Mouse (Mus musculus) MEL (cell line): Measurements from ENCODE around the gene Dnase2b. TPM values are rescaled to one million over a fixed set of nuclear protein-coding genes. Genes with fewer than 3 reads are reported as not detected.

Experiments
- DNase-seq: peaks from one replicate; pipeline ENCODE4 v3.0.0; 2011; ENCODE audit warnings: low read depth, low spot score
- H3K27ac ChIP-seq: 2 replicates; pipeline ENCODE4 v1.5.1; 2012; ENCODE audit warnings: low read depth, mild to moderate bottlenecking, control low read depth, low read length, moderate library complexity; ENCODE audit not compliant: control insufficient read depth
- H3K27me3 ChIP-seq, 2 experiments: fragments of 150-350 bp in 1 of 2; sonication (generic) in 1 of 2; 2 replicates each; pipeline ENCODE4 v1.6.1; 2012; ENCODE audit warnings: low read length in 2 of 2, mild to moderate bottlenecking in 2 of 2, improper control_type of control experiment in 1 of 2, moderate library complexity in 1 of 2; ENCODE audit not compliant: insufficient read depth in 2 of 2, control insufficient read depth in 1 of 2
- H3K36me3 ChIP-seq, 2 experiments: 2 replicates each; pipeline ENCODE4 v1.6.1; 2012 to 2014; ENCODE audit warnings: low read length in 2 of 2, improper control_type of control experiment in 1 of 2, inconsistent platforms in 1 of 2, mild to moderate bottlenecking in 1 of 2; ENCODE audit not compliant: insufficient read depth in 2 of 2, control insufficient read depth in 1 of 2
- H3K4me1 ChIP-seq, 2 experiments: fragments of 150-350 bp in 1 of 2; sonication (generic) in 1 of 2; 2 replicates each; pipeline ENCODE4 v1.6.1; 2012; ENCODE audit warnings: low read length in 2 of 2, improper control_type of control experiment in 1 of 2, mild to moderate bottlenecking in 1 of 2; ENCODE audit not compliant: insufficient read depth in 2 of 2, control insufficient read depth in 1 of 2
- H3K4me3 ChIP-seq, 2 experiments: fragments of 150-350 bp in 1 of 2; sonication (generic) in 1 of 2; 2 replicates each; pipeline ENCODE4 v1.5.1; 2012; ENCODE audit warnings: low read depth in 2 of 2, low read length in 2 of 2, mild to moderate bottlenecking in 2 of 2, moderate library complexity in 2 of 2, control low read depth in 1 of 2, improper control_type of control experiment in 1 of 2; ENCODE audit not compliant: control insufficient read depth in 1 of 2, insufficient read depth in 1 of 2
- H3K79me2 ChIP-seq: 2 replicates; pipeline ENCODE4 v1.6.1; 2012; ENCODE audit warnings: mild to moderate bottlenecking, low read length, moderate library complexity; ENCODE audit not compliant: control insufficient read depth, poor library complexity, insufficient read depth
- H3K9ac ChIP-seq: 2 replicates; pipeline ENCODE4 v1.6.1; 2012; ENCODE audit warnings: low read depth, mild to moderate bottlenecking, control low read depth, low read length, moderate library complexity; ENCODE audit not compliant: control insufficient read depth, poor library complexity, severe bottlenecking
- H3K9me3 ChIP-seq: fragments of 150-350 bp; sonication (generic); replicated peaks from 2 replicates; pipeline ENCODE4 v1.6.1; 2012; ENCODE audit warnings: mild to moderate bottlenecking, low read length, improper control_type of control experiment, moderate library complexity; ENCODE audit not compliant: insufficient read depth
- E2F4 ChIP-seq: IDR thresholded peaks from 2 replicates; pipeline ENCODE4 v1.6.1; 2011; ENCODE audit warnings: low read depth, low read length, improper control_type of control experiment, borderline replicate concordance
- ELF1 ChIP-seq: IDR thresholded peaks from 2 replicates; pipeline ENCODE4 v1.6.1; 2014; ENCODE audit warnings: low read depth, mild to moderate bottlenecking, inconsistent platforms, low read length, improper control_type of control experiment, moderate library complexity
- EP300 ChIP-seq, 2 experiments: IDR thresholded peaks; 2 replicates each; pipeline ENCODE4 v1.6.1; 2011; ENCODE audit warnings: improper control_type of control experiment in 2 of 2, low read length in 2 of 2, low read depth in 1 of 2, mild to moderate bottlenecking in 1 of 2
- ETS1 ChIP-seq: IDR thresholded peaks from 2 replicates; pipeline ENCODE4 v1.6.1; 2012; ENCODE audit warnings: low read depth, mild to moderate bottlenecking, inconsistent platforms, low read length, improper control_type of control experiment, moderate library complexity
- GABPA ChIP-seq: IDR thresholded peaks from 2 replicates; pipeline ENCODE4 v1.6.1; 2012; ENCODE audit warnings: low read depth, mild to moderate bottlenecking, inconsistent platforms, low read length, improper control_type of control experiment, moderate library complexity
- MAFK ChIP-seq: IDR thresholded peaks from 2 replicates; pipeline ENCODE4 v1.6.1; 2011; ENCODE audit warnings: low read depth, mild to moderate bottlenecking, low read length, improper control_type of control experiment, borderline replicate concordance
- MXI1 ChIP-seq: IDR thresholded peaks from 2 replicates; pipeline ENCODE4 v1.6.1; 2011; ENCODE audit warnings: mild to moderate bottlenecking, low read depth, low read length, improper control_type of control experiment
- NELFE ChIP-seq: IDR thresholded peaks from 2 replicates; pipeline ENCODE4 v1.6.1; 2011; ENCODE audit warnings: low read depth, low read length, improper control_type of control experiment
- POLR2AphosphoS5 ChIP-seq: IDR thresholded peaks from 2 replicates; pipeline ENCODE4 v1.6.1; 2012; ENCODE audit warnings: low read depth, borderline replicate concordance, mild to moderate bottlenecking, inconsistent platforms, low read length, moderate library complexity, mixed read lengths
- RAD21 ChIP-seq: IDR thresholded peaks from 2 replicates; pipeline ENCODE4 v1.6.1; 2011; ENCODE audit warnings: mild to moderate bottlenecking, low read depth, low read length, improper control_type of control experiment
- RCOR1 ChIP-seq: IDR thresholded peaks from 2 replicates; pipeline ENCODE4 v1.6.1; 2012; ENCODE audit warnings: low read depth, mild to moderate bottlenecking, inconsistent platforms, low read length, improper control_type of control experiment
- USF1 ChIP-seq: IDR thresholded peaks from 2 replicates; pipeline ENCODE4 v1.6.1; 2014; ENCODE audit warnings: low read depth, mild to moderate bottlenecking, inconsistent platforms, low read length, improper control_type of control experiment, moderate library complexity
- USF2 ChIP-seq, 2 experiments: IDR thresholded peaks; 2 replicates each; pipeline ENCODE4 v1.6.1; 2011 to 2012; ENCODE audit warnings: improper control_type of control experiment in 2 of 2, low read length in 2 of 2, borderline replicate concordance in 1 of 2, inconsistent platforms in 1 of 2, low read depth in 1 of 2, mild to moderate bottlenecking in 1 of 2; ENCODE audit not compliant: insufficient read depth in 1 of 2
- ZC3H11A ChIP-seq: IDR thresholded peaks from 2 replicates; pipeline ENCODE4 v1.6.1; 2012; ENCODE audit warnings: low read depth, mild to moderate bottlenecking, inconsistent platforms, low read length, improper control_type of control experiment
- ZKSCAN1 ChIP-seq: IDR thresholded peaks from 2 replicates; pipeline ENCODE4 v1.6.1; 2012; ENCODE audit warnings: low read depth, mild to moderate bottlenecking, inconsistent platforms, low read length, improper control_type of control experiment, moderate library complexity
- ZNF384 ChIP-seq: IDR thresholded peaks from 2 replicates; pipeline ENCODE4 v1.6.1; 2012; ENCODE audit warnings: low read depth, mild to moderate bottlenecking, inconsistent platforms, low read length, improper control_type of control experiment
- polyA plus RNA-seq, 2 experiments: library from polyadenylated mRNA; stranded (reverse) in 1 of 2; unstranded in 1 of 2; fragments of >175 nt in 1 of 2; fragments of >200 nt in 1 of 2; gene quantifications; 2 replicates each; pipeline versions ENCODE4 v1.2.1 to v1.2.4; 2012; ENCODE audit warnings: low replicate concordance in 2 of 2, low read depth in 1 of 2; ENCODE audit not compliant: insufficient read length in 2 of 2, insufficient read depth in 1 of 2, missing spikeins in 1 of 2
- total RNA-seq: library from RNA; depleted of rRNA; stranded (reverse); fragments of 300-350 nt; gene quantifications from 2 replicates; pipeline ENCODE4 v1.2.3, GENCODE M21; 2012

Gene Dnase2b
- total and polyA plus RNA-seq, 3 experiments: not detected

GRCm38 (mm10) chr3:146604647-146605046 is 10.7 kb downstream of the Dnase2b start:
- Histone ChIP-seq H3K27me3 (no peaks in the 10 kb centered on the region), H3K9ac (no peak overlapping the region), H3K27ac (no peak overlapping the region), H3K9me3 (no peaks in the 10 kb centered on the region), H3K36me3 (no peaks in the 10 kb centered on the region), H3K4me1 (no peaks in the 10 kb centered on the region), H3K79me2 (no peaks in the 10 kb centered on the region), H3K4me3 (no peak overlapping the region)
- DNase-seq: no peak
- TF ChIP-seq ELF1 (no peak), USF1 (peak; percentile 64), MAFK (no peak), GABPA (no peak), NELFE (no peak), E2F4 (no peak), USF2 (IDR thresholded peaks at IDR 0.05; ENCODE audit: borderline replicate concordance in 1 of 2, insufficient read depth in 1 of 2, low read depth in 1 of 2, low read length in 2 of 2) (no peak), ZC3H11A (no peak)

GRCm38 (mm10) chr3:146602531-146602930 is 12.9 kb downstream of the Dnase2b start:
- no peaks in the 10 kb centered on the region for H3K36me3 ChIP-seq
- H3K9ac ChIP-seq: no peak overlapping the region
- H3K79me2 ChIP-seq: no peaks in the 10 kb centered on the region
- TF ChIP-seq POLR2AphosphoS5 (no peak), ZC3H11A (no peak), E2F4 (no peak), RCOR1 (no peak), EP300 (IDR thresholded peaks at IDR 0.05; ENCODE audit: low read depth in 1 of 2, low read length in 2 of 2) (no peak), MXI1 (no peak), ZNF384 (no peak), RAD21 (no peak), USF2 (IDR thresholded peaks at IDR 0.05; ENCODE audit: borderline replicate concordance in 1 of 2, insufficient read depth in 1 of 2, low read depth in 1 of 2, low read length in 2 of 2) (no peak), ETS1 (no peak), ZKSCAN1 (no peak)
- peaks cover 0 to 2% of the 10 kb centered on the region in 2 experiments; a peak in 1 of 4 replicates for H3K27me3 ChIP-seq
- no peak overlapping the region for H3K4me3 ChIP-seq
- no peak for DNase-seq
- no peak overlapping the region for H3K27ac ChIP-seq
- no peaks in the 10 kb centered on the region for H3K9me3 ChIP-seq
- H3K4me1 ChIP-seq: no peaks in the 10 kb centered on the region
